Mouse (Mus musculus) heart, postnatal 14 days (tissue): ENCODE results near the gene Schip1. TPM values are rescaled to one million over a fixed set of nuclear protein-coding genes. Genes with fewer than 3 reads are reported as not detected.

Source experiments
- DNase-seq, 2 experiments: peaks; one replicate each; pipeline ENCODE4 v3.0.0; 2021 to 2022
- intact Hi-C: fragments of 180-260 bp; cut with DNase I; formaldehyde crosslinking; loops from one replicate; pipeline ENCODE4 v1.15.1; 2025
- total RNA-seq, 2 experiments: library from RNA; stranded (reverse); gene quantifications; 2 replicates each; pipeline ENCODE4 v1.2.3; 2021

Schip1 gene
- total RNA-seq, 2 experiments from 2014 or later = 199 to 209 TPM

- intact Hi-C loops = no loop called here
- DNase-seq = peak; percentile 42 to 47
Measured at GRCm38 (mm10) chr3:68572249-68573225, 507.9 kb downstream of the Schip1 start.

- no peak for DNase-seq
- intact Hi-C loops = no loop called here
Measured at GRCm38 (mm10) chr3:68573226-68573624, 508.6 kb downstream of the Schip1 start.

GRCm38 (mm10) chr3:68574097-68574496 is 509.5 kb downstream of the Schip1 start:
- intact Hi-C loops = no loop called here
- no peak for DNase-seq

- intact Hi-C loops = no loop called here
Measured at GRCm38 (mm10) chr3:68574565-68574964, 510.0 kb downstream of the Schip1 start.

GRCm38 (mm10) chr3:68575636-68576340 is 511.2 kb downstream of the Schip1 start:
- DNase-seq = no peak
- intact Hi-C loops = no loop called here

More at GRCm38 (mm10) chr3:68574565-68574964, 510.0 kb downstream of the Schip1 start:
- DNase-seq = no peak

- intact Hi-C loops = no loop called here
- DNase-seq = peak in 1 of 2 experiments; percentile 16
Measured at GRCm38 (mm10) chr3:68576431-68576830, 511.8 kb downstream of the Schip1 start.

- intact Hi-C loops = no loop called here
Measured at GRCm38 (mm10) chr3:68576948-68577347, 512.3 kb downstream of the Schip1 start.

GRCm38 (mm10) chr3:68581591-68581990 is 517.0 kb downstream of the Schip1 start:
- intact Hi-C loops = loop anchor here (5.0 kb wide), 1 partner anchor 36 kb away; no protein-coding TSS in a partner anchor
- no peak for DNase-seq

More at GRCm38 (mm10) chr3:68576948-68577347, 512.3 kb downstream of the Schip1 start:
- no peak for DNase-seq

GRCm38 (mm10) chr3:68582103-68582740 is 517.6 kb downstream of the Schip1 start:
- no peak for DNase-seq
- intact Hi-C loops = loop anchor here (5.0 kb wide), 1 partner anchor 35 kb away; no protein-coding TSS in a partner anchor

- intact Hi-C loops = loop anchor here (5.0 kb wide), 1 partner anchor 34 kb away; no protein-coding TSS in a partner anchor
Measured at GRCm38 (mm10) chr3:68583031-68583693, 518.6 kb downstream of the Schip1 start.

GRCm38 (mm10) chr3:68583771-68584511 is 519.3 kb downstream of the Schip1 start:
- intact Hi-C loops = loop anchor here (5.0 kb wide), 1 partner anchor 33 kb away; no protein-coding TSS in a partner anchor
- peak; percentile 61 to 72 for DNase-seq

More at GRCm38 (mm10) chr3:68583031-68583693, 518.6 kb downstream of the Schip1 start:
- peak; percentile 36 to 37 for DNase-seq

- intact Hi-C loops = no loop called here
Measured at GRCm38 (mm10) chr3:68585213-68585612, 520.6 kb downstream of the Schip1 start.

GRCm38 (mm10) chr3:68586646-68587064 is 522.1 kb downstream of the Schip1 start:
- intact Hi-C loops = no loop called here
- DNase-seq = peak in 1 of 2 experiments; percentile 37

More at GRCm38 (mm10) chr3:68585213-68585612, 520.6 kb downstream of the Schip1 start:
- DNase-seq = no peak

GRCm38 (mm10) chr3:68587567-68588245 is 523.1 kb downstream of the Schip1 start:
- DNase-seq = no peak
- intact Hi-C loops = no loop called here

- no peak for DNase-seq
- intact Hi-C loops = no loop called here
Measured at GRCm38 (mm10) chr3:68589220-68589840, 524.7 kb downstream of the Schip1 start.

GRCm38 (mm10) chr3:68590436-68590835 is 525.8 kb downstream of the Schip1 start:
- DNase-seq = no peak

GRCm38 (mm10) chr3:68592575-68592974 is 528.0 kb downstream of the Schip1 start:
- intact Hi-C loops = no loop called here
- no peak for DNase-seq

More at GRCm38 (mm10) chr3:68590436-68590835, 525.8 kb downstream of the Schip1 start:
- intact Hi-C loops = no loop called here
